Comparison of ENCODE assay signal across 8 mouse cellular contexts in the genomic region with DNA sequence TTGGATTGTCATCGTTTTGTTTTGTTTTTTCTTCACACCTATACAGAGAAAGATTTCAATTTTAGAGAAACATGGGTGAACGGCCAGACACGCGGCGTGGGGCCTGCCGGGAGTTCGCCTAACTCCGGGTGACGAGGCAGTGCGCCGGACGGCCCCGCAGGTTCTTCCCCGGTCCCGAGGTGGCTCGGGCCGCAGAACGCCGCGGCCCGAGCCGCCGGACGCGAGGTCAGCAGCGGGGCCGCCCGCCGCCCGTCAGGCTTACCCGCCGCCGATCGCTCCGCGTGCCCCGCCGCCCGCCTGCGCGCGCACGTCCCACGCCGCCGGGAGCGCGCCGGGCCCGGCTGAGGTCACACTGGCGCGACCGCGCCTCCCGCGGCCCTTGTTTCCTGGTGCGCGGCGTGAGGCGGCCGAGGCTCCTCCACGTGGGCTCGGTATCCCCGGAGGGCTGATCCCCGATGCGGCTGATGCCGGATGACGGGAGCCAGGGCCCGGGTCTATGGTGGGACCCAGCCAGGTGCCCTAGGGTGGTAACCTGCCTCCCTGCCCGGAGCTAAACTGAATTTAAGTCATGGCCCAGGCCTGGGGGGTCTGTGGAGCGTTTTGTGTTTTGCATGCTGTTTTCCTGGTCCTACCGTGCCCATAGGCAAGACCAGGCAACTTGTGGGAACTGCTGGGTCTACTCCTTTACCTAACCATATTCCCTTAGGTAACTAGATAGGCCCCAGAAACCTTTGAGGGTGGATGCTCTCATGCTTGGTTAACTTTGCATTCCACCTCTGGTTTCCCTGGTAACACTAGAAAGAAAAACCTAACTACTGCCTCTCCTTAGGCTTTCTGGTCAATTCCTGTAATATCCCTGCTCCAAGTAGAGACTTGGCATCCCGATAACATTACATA. TPM values are rescaled to one million over a fixed set of nuclear protein-coding genes. Genes with fewer than 3 reads are reported as not detected.
DNase-seq lines count a peak whose midpoint lies in the region; ATAC-seq and TF ChIP-seq lines count a peak whose summit lies in the region.

Gene Bcap29 (minus strand): TSS at position 316 of the 897 bp plus-strand sequence.

- 3% methylated on average over 56 of the region's 73 CpGs for WGBS in hindbrain, embryonic 12.5 days
- 2% methylated on average over 72 of the region's 73 CpGs for WGBS in macrophage (ENCODE audit: missing documents)

- DNase-seq in Patski (ENCODE audit: low read depth, low spot score): no peak
- peak; percentile 89 to 90 for DNase-seq in cerebellum, postnatal 10 days
- DNase-seq in frontal cortex, postnatal 10 days (ENCODE audit: low spot score in 2 of 2): peak; percentile 12 to 61
- DNase-seq in layer of hippocampus, postnatal 36 days: peak; percentile 43 to 49
- peak; percentile 61 for DNase-seq in right cerebral cortex, adult 18-20 months
- peak; percentile 74 for DNase-seq in urinary bladder, postnatal 25 days (ENCODE audit: low spot score)

- no peaks in the 10 kb centered on the region for H3K27me3 ChIP-seq in Patski
- H3K27me3 ChIP-seq in hindbrain, embryonic 12.5 days: no peaks in the 10 kb centered on the region

- CTCF ChIA-PET in Patski (lab: Charles Lee): interaction anchor here (1.1 kb wide), 1 partner anchor 127 kb away, joined by 3 read pairs; no protein-coding TSS in a partner anchor

- peaks cover 3% of the 10 kb centered on the region; the same call in 1 of the 2 replicates for H3K4me1 ChIP-seq in hindbrain, embryonic 12.5 days

- no peaks in the 10 kb centered on the region for H3K79me2 ChIP-seq in macrophage (ENCODE audit: inconsistent target)

- peak; percentile 84 for ATAC-seq in Patski
- peak; percentile 91 for ATAC-seq in hindbrain, embryonic 12.5 days (ENCODE audit: low FRiP score)

- POLR2A ChIA-PET in Patski (lab: Charles Lee): interaction anchor here (0.9 kb wide), 2 partner anchors 18 to 19 kb away, joined by 3 read pairs; no protein-coding TSS in a partner anchor

- in situ Hi-C loops in Patski (cut with MboI; ENCODE audit: low pct_unique_long_range_greater_than_20kb): no loop called here

- no peaks in the 10 kb centered on the region for H3K36me3 ChIP-seq in hindbrain, embryonic 12.5 days
- H3K36me3 ChIP-seq in macrophage (ENCODE audit: inconsistent target): no peaks in the 10 kb centered on the region

- peak within 1 kb of the TSS; percentile 74 for H3K4me2 ChIP-seq in hindbrain, embryonic 12.5 days (replicated peaks)

- TF ChIP-seq CTCF in Patski (IDR thresholded peaks at IDR 0.05): no peak

- no peaks in the 10 kb centered on the region for H3K9me3 ChIP-seq in hindbrain, embryonic 12.5 days (replicated peaks)

- peak within 1 kb of the TSS; percentile 77 for H3K9ac ChIP-seq in hindbrain, embryonic 12.5 days

- H3K4me3 ChIP-seq in hindbrain, embryonic 12.5 days: peak within 1 kb of the TSS; percentile 60
- H3K4me3 ChIP-seq in macrophage (ENCODE audit: inconsistent target): peak within 1 kb of the TSS; percentile 71

- H3K27ac ChIP-seq in hindbrain, embryonic 12.5 days: peak within 1 kb of the TSS; percentile 73
- H3K27ac ChIP-seq in macrophage: peak within 1 kb of the TSS; percentile 33

RNA-seq across cellular contexts. Expression of gene Bcap29, which starts in this region (rescaled TPM):
- 28.3 TPM for polyA plus RNA-seq in Patski (2021)
- polyA plus RNA-seq in hindbrain, embryonic 12.5 days (2016; fragmentation: Nextera tagmentation; extraction: Ambion mirVana): 29.7 and 34.4 TPM in 2 replicates
- total RNA-seq in layer of hippocampus, postnatal 36 days (2021): 10 to 100 TPM; 35.1 to 42.4 TPM
- 10 to 100 TPM in 19 of 26 experiments, 1 to 10 TPM in 7; 6.8 to 29.4 (median 13.5) TPM for total RNA-seq in macrophage (2018; cell fraction: chromatin; rRNA removed)
- total RNA-seq in macrophage (2018; cell fraction: cytosol; rRNA removed): 10 to 100 TPM; 24.2 to 48.9 (median 35.1) TPM
- 10 to 100 TPM in 25 of 26 experiments, 1 to 10 TPM in 1; 6.0 to 54.9 (median 23.5) TPM for total RNA-seq in macrophage (2018; cell fraction: nucleus; rRNA removed)
- 38.4 to 85.4 TPM (median 50.6 TPM) in 3 replicates for polyA plus RNA-seq in macrophage (2018)
